Mouse (Mus musculus) stomach, embryonic 14.5 days (tissue): ENCODE data around the gene 2200002J24Rik. TPM values are rescaled to one million over a fixed set of nuclear protein-coding genes. Genes with fewer than 3 reads are reported as not detected.

Source experiments
- ATAC-seq: fragments of 200-750 bp; cut with Nextera tagmentation; 2 replicates; pipeline ENCODE4 v1.8.0; 2017; ENCODE audit warnings: low read depth, moderate TSS enrichment; ENCODE audit not compliant: insufficient number of reproducible peaks, insufficient read depth, low FRiP score
- H3K27ac ChIP-seq: fragments of 300-500 bp; sonication (generic); 2 replicates; pipeline ENCODE4 v1.5.1; 2014; ENCODE audit warnings: mild to moderate bottlenecking, low read length, moderate library complexity, mixed read lengths
- H3K27me3 ChIP-seq: fragments of 300-500 bp; sonication (generic); 2 replicates; pipeline ENCODE4 v1.6.1; 2014; ENCODE audit warnings: low read length, control low read depth, mixed read lengths; ENCODE audit not compliant: control insufficient read depth, insufficient read depth
- H3K36me3 ChIP-seq: fragments of 300-500 bp; sonication (generic); 2 replicates; pipeline ENCODE4 v1.6.1; 2014; ENCODE audit warnings: mild to moderate bottlenecking, control low read depth, low read length, moderate library complexity, mixed read lengths; ENCODE audit not compliant: control insufficient read depth, insufficient read depth
- H3K4me1 ChIP-seq: fragments of 300-500 bp; sonication (generic); 2 replicates; pipeline ENCODE4 v1.6.1; 2014; ENCODE audit warnings: low read length, control low read depth, mixed read lengths; ENCODE audit not compliant: control insufficient read depth, insufficient read depth
- H3K4me2 ChIP-seq: fragments of 300-500 bp; sonication (generic); replicated peaks from 2 replicates; pipeline ENCODE4 v1.6.1; 2014; ENCODE audit warnings: low read depth, low read length, control low read depth
- H3K4me3 ChIP-seq: fragments of 300-500 bp; sonication (generic); 2 replicates; pipeline ENCODE4 v1.5.1; 2014; ENCODE audit warnings: low read depth, low read length, control low read depth
- H3K9ac ChIP-seq: fragments of 300-500 bp; sonication (generic); replicated peaks from 2 replicates; pipeline ENCODE4 v1.6.1; 2014; ENCODE audit warnings: low read depth, mild to moderate bottlenecking, control low read depth, low read length, moderate library complexity, mixed read lengths
- H3K9me3 ChIP-seq: fragments of 300-500 bp; sonication (generic); 2 replicates; pipeline ENCODE4 v1.6.1; 2016; ENCODE audit warnings: low read depth, low read length, control low read depth; ENCODE audit not compliant: control insufficient read depth
- WGBS: fragments of 180-500 bp; shearing (Covaris S2); extraction: QIAGEN DNeasy Blood & Tissue Kit; methylation state at CpG from one replicate; pipeline ENCODE4 v1.1.7; 2014; 5-methylcytosine and 5-hydroxymethylcytosine counted together
- polyA plus RNA-seq: library from polyadenylated mRNA; unstranded; fragments of >200 nt; fragmentation: Nextera tagmentation; extraction: Ambion mirVana; gene quantifications from 2 replicates; pipeline ENCODE4 v1.2.1, GENCODE M21; 2014

Gene 2200002J24Rik
- polyA plus RNA-seq, 1 experiment from 2014 or later = 0.91 TPM

GRCm38 (mm10) chr7:30683425-30683824, 15.3 kb upstream of the 2200002J24Rik start:
- Histone ChIP-seq H3K4me2 (no peak overlapping the region), H3K27ac (no peak overlapping the region), H3K4me1 (no peaks in the 10 kb centered on the region), H3K9ac (no peak overlapping the region), H3K36me3 (no peaks in the 10 kb centered on the region), H3K4me3 (no peak overlapping the region), H3K27me3 (no peaks in the 10 kb centered on the region), H3K9me3 (no peaks in the 10 kb centered on the region; the same call in 1 of the 2 replicates)
- ATAC-seq = no peak
- WGBS = 79% methylated on average over 2 of the region's 2 CpGs

DNA sequence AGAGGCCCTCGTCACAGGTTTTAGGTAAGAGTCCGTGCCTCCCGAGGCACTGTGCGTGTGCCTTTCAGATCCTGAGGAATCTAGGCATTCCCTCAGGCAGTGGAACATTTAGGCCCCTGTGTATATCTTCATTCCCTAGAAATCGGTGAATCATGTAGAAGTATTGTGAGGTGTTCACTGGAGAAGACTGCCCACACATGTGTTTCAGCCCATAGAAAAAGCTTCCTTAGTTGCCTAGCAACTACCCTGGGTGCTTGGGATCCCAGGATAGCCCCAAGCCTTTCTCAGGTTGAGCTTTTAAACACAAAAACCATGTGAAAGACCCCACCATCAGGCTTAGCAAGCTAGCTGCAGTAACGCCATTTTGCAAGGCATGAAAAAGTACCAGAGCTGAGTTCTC, 10.4 kb upstream of the 2200002J24Rik start:
- Histone ChIP-seq H3K9ac (no peak overlapping the region), H3K4me3 (no peak overlapping the region), H3K4me1 (no peaks in the 10 kb centered on the region), H3K9me3 (no peaks in the 10 kb centered on the region), H3K27ac (no peak overlapping the region), H3K27me3 (no peaks in the 10 kb centered on the region), H3K4me2 (no peak overlapping the region), H3K36me3 (no peaks in the 10 kb centered on the region)
- no peak for ATAC-seq
- WGBS = 73% methylated on average over 6 of the region's 6 CpGs

- no peaks in the 10 kb centered on the region for H3K27me3 ChIP-seq
- no peaks in the 10 kb centered on the region for H3K4me1 ChIP-seq
- ATAC-seq = no peak
- H3K27ac ChIP-seq = no peak overlapping the region
- H3K9me3 ChIP-seq = no peaks in the 10 kb centered on the region
- no peak overlapping the region for H3K9ac ChIP-seq
- 67% methylated on average over 5 of the region's 5 CpGs for WGBS
- no peak overlapping the region for H3K4me3 ChIP-seq
- no peaks in the 10 kb centered on the region for H3K36me3 ChIP-seq
- no peak overlapping the region for H3K4me2 ChIP-seq
These were observed 625 bp upstream of the 2200002J24Rik start for GRCm38 (mm10) chr7:30698101-30698500.

- Histone ChIP-seq H3K27ac (no peak overlapping the region), H3K9ac (no peak overlapping the region), H3K27me3 (no peaks in the 10 kb centered on the region), H3K4me1 (no peaks in the 10 kb centered on the region), H3K36me3 (no peaks in the 10 kb centered on the region), H3K4me3 (no peak overlapping the region), H3K9me3 (no peaks in the 10 kb centered on the region), H3K4me2 (no peak overlapping the region)
- ATAC-seq = peak; percentile 88
- 57% methylated on average over 8 of the region's 8 CpGs for WGBS
These were observed 7.6 kb downstream of the 2200002J24Rik start for GRCm38 (mm10) chr7:30706214-30706882.

GRCm38 (mm10) chr7:30707441-30707840, 8.7 kb downstream of the 2200002J24Rik start:
- Histone ChIP-seq H3K27me3 (no peaks in the 10 kb centered on the region), H3K36me3 (no peaks in the 10 kb centered on the region), H3K27ac (no peak overlapping the region), H3K4me2 (no peak overlapping the region), H3K4me3 (no peak overlapping the region), H3K9ac (no peak overlapping the region), H3K9me3 (no peaks in the 10 kb centered on the region), H3K4me1 (no peaks in the 10 kb centered on the region)
- 76% methylated on average over 1 of the region's 1 CpGs for WGBS
- no peak for ATAC-seq

DNA sequence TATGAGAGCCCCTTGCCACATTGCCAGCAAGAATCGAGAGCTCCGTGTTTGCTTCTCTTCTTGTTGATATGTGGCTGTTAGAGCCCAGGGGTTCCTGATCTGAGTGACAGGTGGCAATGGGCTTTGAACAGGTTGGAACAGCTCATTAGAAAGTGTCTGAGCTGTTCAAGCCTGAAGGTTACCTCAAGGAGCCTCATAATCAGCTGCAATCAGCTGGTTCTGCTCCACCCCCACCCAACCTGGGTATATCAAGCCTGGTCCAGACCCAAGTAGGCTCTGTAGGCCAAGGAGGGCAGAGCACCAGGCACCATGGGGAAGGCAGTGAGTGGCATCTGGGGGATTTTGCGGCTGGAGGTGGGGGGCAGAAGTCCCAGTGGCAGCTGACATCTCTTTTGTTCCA, 13.2 kb downstream of the 2200002J24Rik start, which contains the start of gene Atp4a:
Gene Atp4a (plus strand): TSS at position 268 of the 400 bp plus-strand sequence.
- H3K36me3 ChIP-seq = no peaks in the 10 kb centered on the region
- no peaks in the 10 kb centered on the region for H3K27me3 ChIP-seq
- H3K4me2 ChIP-seq = no peak within 1 kb of the TSS
- H3K9me3 ChIP-seq = no peaks in the 10 kb centered on the region
- H3K9ac ChIP-seq = no peak within 1 kb of the TSS
- no peak within 1 kb of the TSS for H3K27ac ChIP-seq
- ATAC-seq = no peak
- H3K4me1 ChIP-seq = no peaks in the 10 kb centered on the region
- no peak within 1 kb of the TSS for H3K4me3 ChIP-seq
- WGBS = 80% methylated on average over 3 of the region's 3 CpGs

- Histone ChIP-seq H3K4me3 (peak overlapping the region; percentile 29), H3K27ac (no peak overlapping the region), H3K9ac (no peak overlapping the region), H3K36me3 (no peaks in the 10 kb centered on the region), H3K4me1 (peaks cover 3% of the 10 kb centered on the region; the same call in 1 of the 2 replicates), H3K9me3 (no peaks in the 10 kb centered on the region), H3K4me2 (peak overlapping the region; percentile 68), H3K27me3 (no peaks in the 10 kb centered on the region)
- peak; percentile 98 for ATAC-seq
- WGBS = 3% methylated on average over 43 of the region's 43 CpGs
These were observed 18.4 kb downstream of the 2200002J24Rik start for GRCm38 (mm10) chr7:30717006-30717715.

GRCm38 (mm10) chr7:30717716-30718046, 19.0 kb downstream of the 2200002J24Rik start:
- Histone ChIP-seq H3K9me3 (no peaks in the 10 kb centered on the region), H3K27me3 (no peaks in the 10 kb centered on the region), H3K4me3 (peak overlapping the region; percentile 29; the same call in 1 of the 2 replicates), H3K27ac (no peak overlapping the region), H3K4me1 (peaks cover 3% of the 10 kb centered on the region; the same call in 1 of the 2 replicates), H3K36me3 (no peaks in the 10 kb centered on the region), H3K9ac (no peak overlapping the region), H3K4me2 (peak overlapping the region; percentile 68)
- WGBS = 12% methylated on average over 14 of the region's 14 CpGs
- ATAC-seq = no peak
